Mouse (Mus musculus) cortical plate, adult 2 months (tissue): ENCODE results near the gene Gal. TPM values are rescaled to one million over a fixed set of nuclear protein-coding genes. Genes with fewer than 3 reads are reported as not detected.

Experiments
- H3K27ac ChIP-seq: fragments of 200-500 bp; 2 replicates; pipeline ENCODE4 v1.5.1; 2012; ENCODE audit warnings: low read length, control low read depth, inconsistent platforms; ENCODE audit not compliant: insufficient read depth
- H3K4me1 ChIP-seq: fragments of 200-500 bp; 2 replicates; pipeline ENCODE4 v1.6.1; 2011; ENCODE audit warnings: low read length; ENCODE audit not compliant: control insufficient read depth, insufficient read depth
- H3K4me3 ChIP-seq: fragments of 200-500 bp; 2 replicates; pipeline ENCODE4 v1.5.1; 2011; ENCODE audit warnings: mild to moderate bottlenecking, low read length, control low read depth; ENCODE audit not compliant: insufficient read depth
- CTCF ChIP-seq: fragments of 200-500 bp; IDR thresholded peaks from 2 replicates; pipeline ENCODE4 v1.5.1; 2011; ENCODE audit warnings: mild to moderate bottlenecking, control low read depth, low read length; ENCODE audit not compliant: insufficient read depth; ENCODE audit errors: extremely low read depth
- POLR2A ChIP-seq: fragments of 200-500 bp; IDR thresholded peaks from 2 replicates; pipeline ENCODE4 v1.6.1; 2011; ENCODE audit warnings: mild to moderate bottlenecking, low read length, control low read depth; ENCODE audit not compliant: insufficient read depth; ENCODE audit errors: extremely low read depth
- polyA plus RNA-seq: library from polyadenylated mRNA; depleted of rRNA; stranded (reverse); fragments of >200 nt; gene quantifications from 2 replicates; pipeline ENCODE4 v1.2.3, GENCODE M21; 2012

Gene Gal
- polyA plus RNA-seq, 1 experiment, result 0.48 TPM

- Histone ChIP-seq H3K27ac (no peak overlapping the region), H3K4me1 (no peaks in the 10 kb centered on the region), H3K4me3 (no peak overlapping the region)
- TF ChIP-seq POLR2A, result no peak
- TF ChIP-seq CTCF, result no peak
Observed at GRCm38 (mm10) chr19:3440667-3441066, 26.3 kb upstream of the Gal start.

- TF ChIP-seq CTCF (peak; percentile 17; the same call in 1 of the 2 replicates), POLR2A (no peak)
- H3K27ac ChIP-seq, result no peak overlapping the region
- H3K4me1 ChIP-seq, result no peaks in the 10 kb centered on the region
- no peak overlapping the region for H3K4me3 ChIP-seq
Observed at GRCm38 (mm10) chr19:3437980-3438379, 23.6 kb upstream of the Gal start.

- peak; percentile 28; the same call in 1 of the 2 replicates for TF ChIP-seq CTCF
- no peak for TF ChIP-seq POLR2A
- H3K4me3 ChIP-seq, result no peak overlapping the region
- no peak overlapping the region for H3K27ac ChIP-seq
- no peaks in the 10 kb centered on the region for H3K4me1 ChIP-seq
Observed at GRCm38 (mm10) chr19:3436840-3437239, 22.5 kb upstream of the Gal start.

GRCm38 (mm10) chr19:3435824-3436223, 21.5 kb upstream of the Gal start:
- no peak overlapping the region for H3K4me3 ChIP-seq
- no peaks in the 10 kb centered on the region for H3K4me1 ChIP-seq
- no peak for TF ChIP-seq POLR2A
- TF ChIP-seq CTCF, result no peak
- no peak overlapping the region for H3K27ac ChIP-seq

- Histone ChIP-seq H3K4me1 (no peaks in the 10 kb centered on the region), H3K4me3 (no peak overlapping the region), H3K27ac (no peak overlapping the region)
- TF ChIP-seq POLR2A (no peak), CTCF (no peak)
Observed at GRCm38 (mm10) chr19:3434641-3435040, 20.3 kb upstream of the Gal start.

GRCm38 (mm10) chr19:3434124-3434523, 19.8 kb upstream of the Gal start:
- Histone ChIP-seq H3K27ac (no peak overlapping the region), H3K4me1 (no peaks in the 10 kb centered on the region), H3K4me3 (no peak overlapping the region)
- TF ChIP-seq POLR2A (no peak), CTCF (no peak)

- Histone ChIP-seq H3K4me1 (no peaks in the 10 kb centered on the region), H3K4me3 (no peak overlapping the region), H3K27ac (no peak overlapping the region)
- TF ChIP-seq POLR2A (no peak), CTCF (no peak)
Observed at GRCm38 (mm10) chr19:3431969-3432368, 17.6 kb upstream of the Gal start.

GRCm38 (mm10) chr19:3431066-3431465, 16.7 kb upstream of the Gal start:
- H3K4me1 ChIP-seq, result no peaks in the 10 kb centered on the region
- TF ChIP-seq CTCF (no peak), POLR2A (no peak)
- H3K4me3 ChIP-seq, result no peak overlapping the region
- H3K27ac ChIP-seq, result no peak overlapping the region

GRCm38 (mm10) chr19:3429156-3429816, 14.9 kb upstream of the Gal start:
- H3K27ac ChIP-seq, result no peak overlapping the region

GRCm38 (mm10) chr19:3428057-3428830, 13.9 kb upstream of the Gal start:
- no peak overlapping the region for H3K27ac ChIP-seq
- H3K4me3 ChIP-seq, result no peak overlapping the region
- no peaks in the 10 kb centered on the region for H3K4me1 ChIP-seq
- no peak for TF ChIP-seq POLR2A
- no peak for TF ChIP-seq CTCF

More at GRCm38 (mm10) chr19:3429156-3429816, 14.9 kb upstream of the Gal start:
- TF ChIP-seq POLR2A, result no peak
- no peak for TF ChIP-seq CTCF
- Histone ChIP-seq H3K4me1 (no peaks in the 10 kb centered on the region), H3K4me3 (no peak overlapping the region)
